Mouse (Mus musculus): ENCODE data around the gene Tmem198b.

The Tmem198b gene

DNA sequence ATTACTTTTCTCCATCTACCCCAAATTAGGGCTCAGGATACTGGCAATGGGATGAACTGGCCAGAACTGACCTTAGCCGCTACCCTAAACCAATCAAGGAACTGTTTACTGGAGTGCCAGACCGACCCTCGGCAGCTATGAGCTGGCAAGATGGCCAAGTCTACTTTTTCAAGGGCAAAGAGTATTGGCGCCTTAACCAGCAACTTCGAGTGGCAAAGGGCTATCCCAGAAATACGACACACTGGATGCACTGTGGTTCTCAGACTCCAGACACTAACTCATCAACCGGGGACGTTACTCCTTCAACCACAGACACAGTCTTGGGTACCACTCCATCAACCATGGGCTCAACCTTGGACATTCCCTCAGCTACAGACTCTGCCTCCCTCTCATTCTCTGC is 5.5 kb downstream of the Tmem198b start:
- no peak for DNase-seq (ENCODE audit: low spot score)

- DNase-seq (ENCODE audit: low spot score): no peak
Measured at GRCm38 (mm10) chr10:128795581-128795980, 8.6 kb downstream of the Tmem198b start.

DNA sequence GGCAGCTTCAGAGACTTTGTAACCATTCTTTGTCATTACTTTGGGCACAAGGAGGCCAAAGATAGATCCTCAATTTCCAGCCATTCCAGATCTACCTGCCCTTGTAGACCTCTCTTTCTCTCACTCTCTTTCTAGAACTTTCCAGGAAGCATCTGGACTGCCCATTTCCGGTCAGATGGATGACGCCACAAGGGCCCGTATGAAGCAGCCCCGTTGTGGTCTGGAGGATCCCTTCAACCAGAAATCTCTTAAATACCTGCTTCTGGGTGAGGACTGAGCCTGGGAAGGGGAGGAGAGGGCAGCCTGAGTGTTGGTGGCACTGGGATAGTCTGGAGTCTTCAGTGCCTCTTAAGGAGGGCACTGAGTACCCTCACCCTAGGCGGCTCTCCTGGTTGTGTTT is 9.8 kb downstream of the Tmem198b start:
- no peak for DNase-seq (ENCODE audit: low spot score)

DNA sequence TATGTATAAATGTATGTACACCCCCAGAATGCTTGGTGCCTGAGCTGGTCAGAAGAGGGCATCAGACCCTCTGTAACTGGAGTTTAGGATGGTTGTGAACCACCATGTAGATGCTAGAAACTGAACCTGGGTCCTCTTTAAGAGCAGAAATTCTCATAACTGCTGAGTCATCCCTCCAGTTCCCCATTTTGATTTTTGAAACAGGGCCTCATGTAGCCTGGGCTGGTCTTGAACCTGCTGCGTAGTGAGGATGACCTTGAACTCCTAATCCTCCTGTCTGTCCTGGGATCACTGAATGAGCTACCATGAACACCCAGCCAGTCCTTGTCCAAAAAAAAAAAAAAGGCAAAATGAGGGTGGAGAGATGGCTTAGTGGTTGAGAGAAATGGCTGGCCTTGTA is 10.9 kb downstream of the Tmem198b start:
- DNase-seq (ENCODE audit: low spot score): no peak

GRCm38 (mm10) chr10:128792041-128792440 is 12.1 kb downstream of the Tmem198b start:
- DNase-seq (ENCODE audit: low spot score): no peak

GRCm38 (mm10) chr10:128790398-128791124 is 13.6 kb downstream of the Tmem198b start, which contains the start of gene Mmp19:
Gene Mmp19 (plus strand): TSS chr10:128790910.
- no peak for DNase-seq (ENCODE audit: low spot score)

GRCm38 (mm10) chr10:128780200-128780599 is 24.0 kb downstream of the Tmem198b start:
- no peak for DNase-seq (ENCODE audit: low spot score)

GRCm38 (mm10) chr10:128779011-128779795 is 25.0 kb downstream of the Tmem198b start:
- DNase-seq (ENCODE audit: low spot score): no peak

- DNase-seq (ENCODE audit: low spot score): no peak
Measured at GRCm38 (mm10) chr10:128778441-128778840, 25.7 kb downstream of the Tmem198b start.

DNA sequence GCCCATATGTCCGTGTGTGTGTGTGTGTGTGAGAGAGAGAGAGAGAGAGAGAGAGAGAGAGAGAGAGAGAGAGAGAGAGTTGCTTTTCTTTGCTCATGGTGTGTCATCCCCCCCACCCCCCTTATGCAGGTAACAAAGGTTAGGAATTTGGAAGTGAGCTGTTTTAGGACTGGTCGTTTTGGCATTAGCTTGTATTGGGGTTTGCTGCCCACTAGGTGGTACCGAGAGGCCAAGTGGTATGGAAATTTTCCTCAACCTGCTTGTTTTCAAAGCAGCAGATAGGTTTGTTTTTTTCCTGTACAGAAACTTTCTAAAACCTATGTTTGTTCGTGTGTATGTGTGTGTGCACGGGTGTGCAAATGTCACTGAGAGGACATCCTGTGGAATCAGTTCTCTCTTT is 30.5 kb downstream of the Tmem198b start:
- no peak for DNase-seq (ENCODE audit: low spot score)

- DNase-seq (ENCODE audit: low spot score): no peak
Measured at GRCm38 (mm10) chr10:128772895-128773294, 31.3 kb downstream of the Tmem198b start.
